Mouse (Mus musculus) cerebellum, adult 9-11 months (tissue): ENCODE results near the gene Supt20.
"Not testable (repeated sequence)": the region's sequence is repeated elsewhere in the genome, so short reads cannot be mapped to it uniquely, and the experiment has no call there.

Experiments used
- DNase-seq: peaks from one replicate; pipeline ENCODE4 v3.0.0; 2022

The Supt20 gene

GRCm38 (mm10) chr3:54692202-54693055, at the start of gene Supt20:
Gene Supt20 (plus strand): TSS chr3:54692807.
- peak; percentile 95 for DNase-seq

GRCm38 (mm10) chr3:54642851-54643250, 49.8 kb upstream of the Supt20 start:
- DNase-seq, result no peak

- no peak for DNase-seq
Measured at GRCm38 (mm10) chr3:54647583-54647982, 45.0 kb upstream of the Supt20 start.

GRCm38 (mm10) chr3:54651576-54651975, 41.0 kb upstream of the Supt20 start:
- no peak for DNase-seq

GRCm38 (mm10) chr3:54654169-54654568, 38.4 kb upstream of the Supt20 start:
- DNase-seq, result no peak

GRCm38 (mm10) chr3:54657090-54657489, 35.5 kb upstream of the Supt20 start:
- no peak for DNase-seq

- no peak for DNase-seq
Measured at GRCm38 (mm10) chr3:54657888-54658626, 34.5 kb upstream of the Supt20 start.

- DNase-seq, result no peak
Measured at GRCm38 (mm10) chr3:54659736-54660135, 32.9 kb upstream of the Supt20 start.

GRCm38 (mm10) chr3:54662411-54662810, 30.2 kb upstream of the Supt20 start:
- no peak for DNase-seq

GRCm38 (mm10) chr3:54668141-54668540, 24.5 kb upstream of the Supt20 start:
- no peak for DNase-seq

GRCm38 (mm10) chr3:54668722-54669121, 23.9 kb upstream of the Supt20 start:
- no peak for DNase-seq

- DNase-seq, result no peak
Measured at GRCm38 (mm10) chr3:54669559-54669958, 23.0 kb upstream of the Supt20 start.

- DNase-seq, result no peak
Measured at GRCm38 (mm10) chr3:54672111-54672510, 20.5 kb upstream of the Supt20 start.

- DNase-seq, result no peak
Measured at GRCm38 (mm10) chr3:54672557-54673529, 19.8 kb upstream of the Supt20 start.

GRCm38 (mm10) chr3:54676818-54677217, 15.8 kb upstream of the Supt20 start:
- no peak for DNase-seq

GRCm38 (mm10) chr3:54681310-54682204, 11.1 kb upstream of the Supt20 start:
- no peak for DNase-seq

- no peak for DNase-seq
Measured at GRCm38 (mm10) chr3:54685202-54685601, 7.4 kb upstream of the Supt20 start.

- DNase-seq, result no peak
Measured at GRCm38 (mm10) chr3:54687245-54687644, 5.4 kb upstream of the Supt20 start.

- DNase-seq, result no peak
Measured at GRCm38 (mm10) chr3:54689091-54689490, 3.5 kb upstream of the Supt20 start.

- DNase-seq, result no peak
Measured at GRCm38 (mm10) chr3:54693056-54693415, 429 bp downstream of the Supt20 start.

- no peak for DNase-seq
Measured at GRCm38 (mm10) chr3:54699759-54700301, 7.2 kb downstream of the Supt20 start.

- DNase-seq, result not testable (repeated sequence)
Measured at GRCm38 (mm10) chr3:54704106-54704505, 11.5 kb downstream of the Supt20 start.
